Mouse (Mus musculus): ENCODE measurements at regions not wholly inside any gene's neighbourhood (a gene's known extent, or its start where the extent isn't known, plus 50 kb on each side); places are given as distances from the start of the nearest gene placed in this dataset.
"Not testable (repeated sequence)": the region's sequence is repeated elsewhere in the genome, so short reads cannot be mapped to it uniquely, and the experiment has no call there.

- no peak for DNase-seq (ENCODE audit: low spot score in 2 of 2)
Measured at GRCm38 (mm10) chr15:19458485-19458884, 639.7 kb downstream of the Cdh10 start.

DNA sequence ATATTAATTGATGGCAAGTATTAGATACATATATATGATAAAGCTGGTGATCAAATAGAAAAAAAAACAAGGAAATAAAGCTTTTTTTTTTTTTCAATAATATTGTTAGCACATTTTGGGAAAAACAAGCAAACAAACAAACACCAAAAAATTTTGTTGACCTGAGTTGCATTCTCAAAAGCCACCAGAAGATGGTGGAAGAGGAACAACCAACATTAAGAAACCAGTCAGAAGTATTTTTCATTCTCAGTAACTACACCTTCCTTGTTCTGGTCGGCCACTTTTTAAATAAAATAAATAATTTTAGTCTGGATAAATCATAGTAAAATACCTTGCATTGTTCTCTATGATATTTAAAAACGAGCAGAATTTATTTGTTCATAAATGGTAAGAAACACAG lies 654.8 kb downstream of the Cdh10 start:
- DNase-seq (ENCODE audit: low spot score in 2 of 2): peak; percentile 8 to 47

GRCm38 (mm10) chr15:19493556-19493955 lies 674.8 kb downstream of the Cdh10 start:
- DNase-seq (ENCODE audit: low spot score in 2 of 2): not testable (repeated sequence)

- DNase-seq (ENCODE audit: low spot score in 2 of 2): no peak
Measured at GRCm38 (mm10) chr15:19519377-19519776, 700.6 kb downstream of the Cdh10 start.

DNA sequence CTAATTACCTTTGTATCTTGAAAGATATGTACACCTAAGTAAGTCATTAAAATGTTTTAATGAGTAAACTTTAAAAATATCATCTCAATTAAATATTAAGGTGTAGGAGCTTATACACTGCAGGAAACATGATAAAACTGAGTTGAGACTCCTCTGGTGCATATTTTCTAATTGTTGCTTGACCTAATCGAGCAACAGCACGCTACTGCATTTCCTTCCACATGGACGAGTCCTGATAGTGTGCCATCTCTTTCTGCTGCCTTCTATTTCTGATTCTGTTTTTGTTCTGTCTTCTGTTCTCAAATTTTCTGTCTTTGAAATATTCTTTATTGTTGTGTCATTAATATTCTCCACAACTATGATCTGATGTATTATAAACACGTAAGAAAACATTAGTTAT lies 721.9 kb downstream of the Cdh10 start:
- no peak for DNase-seq (ENCODE audit: low spot score in 2 of 2)

DNA sequence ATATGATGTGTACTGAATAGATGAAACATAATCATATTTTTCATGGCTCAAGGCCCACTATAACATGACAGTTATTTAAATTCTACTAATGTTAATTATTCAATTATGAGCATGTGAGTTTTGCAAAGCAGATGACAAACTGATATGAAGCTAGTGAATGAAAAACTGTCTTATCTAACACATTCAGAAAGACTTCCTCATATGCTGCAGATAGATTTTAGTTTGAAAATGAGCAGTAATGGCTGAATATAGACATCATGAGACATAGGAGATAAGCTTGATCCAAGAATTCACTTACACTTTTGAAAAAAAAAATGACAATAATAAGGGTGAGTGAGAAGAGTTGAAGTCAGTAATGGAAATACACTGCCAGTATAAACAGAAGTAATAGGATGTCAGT lies 731.0 kb downstream of the Cdh10 start:
- DNase-seq (ENCODE audit: low spot score in 2 of 2): no peak

DNA sequence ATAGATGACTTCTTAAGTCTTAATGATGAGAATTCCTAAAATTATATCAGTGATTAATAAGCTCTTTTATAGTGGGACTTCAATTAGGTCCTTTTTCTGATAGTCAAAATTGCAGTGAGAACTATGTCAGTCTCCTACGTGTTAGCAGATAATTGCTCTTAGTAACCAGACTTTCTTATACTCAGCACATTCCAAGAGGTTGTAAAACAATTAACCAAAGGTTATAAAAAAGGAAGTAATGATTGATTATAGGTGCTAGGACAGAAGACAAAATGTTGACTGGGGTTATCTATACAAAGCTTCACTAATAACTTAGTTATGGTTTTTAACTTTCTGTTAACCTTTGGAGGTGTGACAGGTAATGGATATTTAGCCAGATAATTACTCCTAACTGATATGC lies 766.0 kb downstream of the Cdh10 start:
- no peak for DNase-seq (ENCODE audit: low spot score in 2 of 2)

DNA sequence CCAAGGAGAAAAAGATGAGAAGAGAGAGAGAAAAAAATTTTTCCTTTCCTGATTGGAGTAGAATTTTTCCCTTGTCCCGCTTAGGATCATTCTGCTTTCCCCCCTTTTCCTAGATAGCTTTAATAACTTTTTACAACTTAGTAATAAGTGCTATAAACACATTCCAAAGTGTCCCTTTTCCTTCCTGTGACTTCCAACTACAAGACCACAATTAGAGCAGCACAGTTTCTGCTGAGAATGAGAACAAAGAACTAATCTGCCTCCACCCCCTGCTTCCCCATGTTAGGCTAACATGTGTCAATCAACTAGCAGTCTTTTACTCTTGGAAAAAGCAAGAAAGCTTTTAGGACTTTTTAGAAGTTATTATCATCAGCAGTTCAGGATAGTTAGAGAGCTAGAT lies 766.5 kb downstream of the Cdh10 start:
- DNase-seq (ENCODE audit: low spot score in 2 of 2): no peak

DNA sequence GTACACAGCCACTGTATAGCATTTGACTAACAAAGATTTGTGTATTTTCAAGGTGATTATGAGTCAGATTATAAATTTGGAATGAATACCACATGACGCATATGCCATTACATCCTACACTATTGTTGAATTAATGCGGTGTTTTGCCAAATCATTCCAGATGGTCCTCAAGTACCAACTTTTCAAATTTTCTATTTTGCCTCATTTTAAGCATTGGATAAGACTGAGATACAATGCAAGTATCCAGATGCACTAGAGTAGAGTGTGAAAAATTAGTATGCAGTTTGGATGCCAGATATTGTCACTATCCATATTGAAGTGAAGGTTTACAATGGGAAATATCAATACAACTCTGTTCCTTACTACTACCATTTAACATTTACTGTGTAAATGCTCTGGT lies 775.0 kb downstream of the Cdh10 start:
- DNase-seq (ENCODE audit: low spot score in 2 of 2): no peak

DNA sequence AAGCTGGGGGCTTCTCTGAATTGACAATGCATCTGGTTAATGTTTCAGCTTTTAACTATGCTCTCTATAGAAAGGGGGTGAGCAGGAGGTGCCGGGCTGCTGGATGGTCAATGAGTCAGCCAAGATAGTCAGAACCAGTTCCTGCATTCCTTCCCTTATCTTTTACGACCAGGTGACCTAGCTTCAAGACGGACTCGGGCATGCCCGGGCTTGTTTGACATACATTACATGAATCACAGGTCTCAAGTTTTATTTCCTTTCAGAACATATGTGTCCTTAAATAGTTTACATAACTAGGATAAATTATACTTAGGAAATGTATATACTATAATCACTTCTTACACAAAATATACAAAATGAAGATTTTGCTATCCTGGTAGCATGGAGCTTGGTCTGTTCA lies 803.6 kb downstream of the Cdh10 start:
- DNase-seq (ENCODE audit: low spot score in 2 of 2): not testable (repeated sequence)

GRCm38 (mm10) chr15:19667380-19667779 lies 781.7 kb upstream of the Cdh12 start:
- DNase-seq (ENCODE audit: low spot score in 2 of 2): peak in 1 of 2 experiments; percentile 3

DNA sequence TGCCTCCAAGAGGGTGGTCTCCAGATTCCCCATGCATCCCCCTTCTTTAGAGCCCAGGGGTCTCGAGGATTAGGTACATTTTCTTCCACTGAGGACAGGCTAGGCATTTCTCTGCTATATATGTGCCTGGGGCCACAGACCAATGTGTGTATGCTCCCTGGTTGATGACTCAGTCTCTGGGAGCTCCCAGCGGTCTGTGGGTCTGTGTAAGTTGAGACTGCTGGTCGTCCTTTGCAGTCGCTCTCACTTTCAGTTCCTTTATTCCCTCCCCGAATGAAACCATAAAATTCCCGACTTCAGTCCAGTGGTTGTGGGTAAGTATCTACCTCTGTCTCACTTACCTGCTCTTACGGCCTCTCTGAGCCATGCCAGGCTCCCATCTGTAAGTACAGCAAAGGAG lies 773.5 kb upstream of the Cdh12 start:
- DNase-seq (ENCODE audit: low spot score in 2 of 2): no peak

- DNase-seq (ENCODE audit: low spot score in 2 of 2): peak; percentile 16 to 17
Measured at GRCm38 (mm10) chr15:19687239-19687638, 761.8 kb upstream of the Cdh12 start.

- no peak for DNase-seq (ENCODE audit: low spot score in 2 of 2)
Measured at GRCm38 (mm10) chr15:19711764-19712163, 737.3 kb upstream of the Cdh12 start.
